Comparison of ENCODE assay signal across 10 mouse cellular contexts in the genomic region with DNA sequence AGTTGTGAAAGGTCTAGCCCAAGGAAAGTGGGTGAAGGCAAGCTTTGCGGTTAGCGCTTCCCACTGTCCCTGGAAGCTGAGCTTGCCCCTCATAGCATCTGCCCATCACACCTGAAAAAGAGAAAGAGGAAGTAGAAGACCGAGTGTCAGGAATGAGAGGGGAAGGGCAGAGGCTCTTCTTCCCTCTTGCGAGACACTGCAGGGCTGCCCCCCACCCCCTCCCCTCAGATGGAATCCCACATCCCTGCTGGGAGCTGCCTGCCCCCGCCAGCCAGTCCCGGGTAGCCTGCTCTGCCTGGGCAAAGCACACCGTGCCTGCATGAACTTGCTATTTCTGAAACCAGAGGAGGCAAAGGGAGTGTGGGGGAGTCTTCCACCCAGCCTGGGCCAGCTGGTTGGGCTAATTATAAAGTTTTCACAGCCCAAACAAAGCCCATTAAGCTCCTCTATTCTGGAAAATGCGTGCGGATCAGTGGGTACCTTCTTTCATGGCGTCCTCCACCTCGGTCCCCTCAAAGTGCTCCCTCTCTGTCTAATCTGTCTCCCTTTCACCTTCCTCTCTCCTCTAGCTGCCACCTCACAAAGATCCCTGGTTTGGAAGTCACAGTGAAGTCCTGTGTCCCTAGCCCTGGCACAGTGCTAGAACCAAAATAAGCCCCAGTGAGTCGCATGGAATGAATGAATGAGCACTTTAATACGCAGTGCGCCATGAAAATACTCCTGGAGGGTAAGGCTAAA. TPM values are rescaled to one million over a fixed set of nuclear protein-coding genes. Genes with fewer than 3 reads are reported as not detected.
DNase-seq lines count a peak whose midpoint lies in the region; ATAC-seq and TF ChIP-seq lines count a peak whose summit lies in the region.
"Had no signal": no experiment of that assay in that cellular context is flagged by ENCODE, and none has a peak within 500 bp of the region (broad histone marks: within the 10 kb centered on the region; RNA-seq: fewer than 3 reads in every experiment).

No protein-coding gene starts in this region.

- DNase-seq in intestine, embryonic 14.5 days (ENCODE audit: low spot score): no peak
- no peak for DNase-seq in cerebellum, adult 18-20 months
- no peak for DNase-seq in lung, postnatal 4 days
- DNase-seq in B cell, adult 2 months: no peak

- H3K27ac ChIP-seq in intestine, embryonic 14.5 days (ENCODE audit: low read depth): no peak overlapping the region
- no peak overlapping the region for H3K27ac ChIP-seq in intestine, postnatal 0 days (ENCODE audit: low read depth, low read length)
- H3K27ac ChIP-seq in forebrain, embryonic 13.5 days: no peak overlapping the region
- peak overlapping the region; percentile 47 for H3K27ac ChIP-seq in limb, embryonic 15.5 days
- H3K27ac ChIP-seq: left cerebral cortex, adult 2 months had no signal

- no peaks in the 10 kb centered on the region for H3K4me1 ChIP-seq in intestine, embryonic 14.5 days (replicated peaks; ENCODE audit: control insufficient read depth, insufficient read depth, low read length)
- no peaks in the 10 kb centered on the region for H3K4me1 ChIP-seq in intestine, postnatal 0 days (replicated peaks; ENCODE audit: control insufficient read depth, insufficient read depth, low read length)
- peaks cover 15% of the 10 kb centered on the region for H3K4me1 ChIP-seq in E14TG2a.4 (replicated peaks; ENCODE audit: low read depth, low read length)
- H3K4me1 ChIP-seq in forebrain, embryonic 13.5 days: peaks cover 8% of the 10 kb centered on the region
- peaks cover 7% of the 10 kb centered on the region; the same call in 1 of the 2 replicates for H3K4me1 ChIP-seq in limb, embryonic 15.5 days

- no peak for ATAC-seq in intestine, embryonic 14.5 days (replicated peaks; ENCODE audit: low FRiP score, low TSS enrichment, low read depth)
- no peak for ATAC-seq in intestine, postnatal 0 days
- no peak for ATAC-seq in forebrain, embryonic 13.5 days
- peak; percentile 58; the same call in 1 of the 2 replicates for ATAC-seq in limb, embryonic 15.5 days (ENCODE audit: insufficient number of reproducible peaks, low FRiP score, low TSS enrichment, low read depth)
- ATAC-seq: Patski had no signal

- TF ChIP-seq CTCF in intestine, postnatal 0 days (IDR thresholded peaks at IDR 0.05; ENCODE audit: low read depth): no peak
- TF ChIP-seq CTCF in E14TG2a.4 (conservative IDR thresholded peaks at IDR 0.05; ENCODE audit: low read length): no peak

- no peak overlapping the region for H3K9ac ChIP-seq in intestine, embryonic 14.5 days (ENCODE audit: low read length)
- no peak overlapping the region for H3K9ac ChIP-seq in intestine, postnatal 0 days (ENCODE audit: low read depth, low read length)
- no peak overlapping the region for H3K9ac ChIP-seq in forebrain, embryonic 13.5 days
- no peak overlapping the region for H3K9ac ChIP-seq in limb, embryonic 15.5 days

- no peaks in the 10 kb centered on the region for H3K36me3 ChIP-seq in intestine, embryonic 14.5 days (ENCODE audit: control insufficient read depth, insufficient read depth, low read length)
- H3K36me3 ChIP-seq in intestine, postnatal 0 days (ENCODE audit: control insufficient read depth, insufficient read depth): no peaks in the 10 kb centered on the region
- H3K36me3 ChIP-seq in E14TG2a.4 (ENCODE audit: insufficient read depth, low read length): no peaks in the 10 kb centered on the region
- no peaks in the 10 kb centered on the region for H3K36me3 ChIP-seq in forebrain, embryonic 13.5 days (ENCODE audit: poor library complexity, severe bottlenecking)
- no peaks in the 10 kb centered on the region for H3K36me3 ChIP-seq in limb, embryonic 15.5 days

- H3K27me3 ChIP-seq in intestine, embryonic 14.5 days (replicated peaks; ENCODE audit: control insufficient read depth, insufficient read depth, low read length): no peaks in the 10 kb centered on the region
- no peaks in the 10 kb centered on the region for H3K27me3 ChIP-seq in intestine, postnatal 0 days (replicated peaks; ENCODE audit: control insufficient read depth, insufficient read depth, low read length)
- peaks cover 20% of the 10 kb centered on the region for H3K27me3 ChIP-seq in E14TG2a.4 (ENCODE audit: insufficient read depth, low read length)
- no peaks in the 10 kb centered on the region for H3K27me3 ChIP-seq in forebrain, embryonic 13.5 days
- no peaks in the 10 kb centered on the region for H3K27me3 ChIP-seq in limb, embryonic 15.5 days

- H3K4me3 ChIP-seq in intestine, embryonic 14.5 days (ENCODE audit: low read depth, low read length): no peak overlapping the region
- H3K4me3 ChIP-seq in intestine, postnatal 0 days (ENCODE audit: low read depth, low read length): no peak overlapping the region
- peak overlapping the region; percentile 52 for H3K4me3 ChIP-seq in E14TG2a.4 (replicated peaks; ENCODE audit: low read length)
- no peak overlapping the region for H3K4me3 ChIP-seq in forebrain, embryonic 13.5 days
- no peak overlapping the region for H3K4me3 ChIP-seq in limb, embryonic 15.5 days
- H3K4me3 ChIP-seq: left cerebral cortex, adult 2 months had no signal

- WGBS in intestine, embryonic 14.5 days: 28% methylated on average over 14 of the region's 14 CpGs
- 35% methylated on average over 14 of the region's 14 CpGs for WGBS in intestine, postnatal 0 days
- 23% methylated on average over 14 of the region's 14 CpGs for WGBS in forebrain, embryonic 13.5 days
- WGBS in limb, embryonic 15.5 days: 29% methylated on average over 14 of the region's 14 CpGs

- H3K4me2 ChIP-seq in intestine, embryonic 14.5 days (ENCODE audit: low read length): 0 out of 2 replicates have a peak overlapping the region, but pooled peaks have one; percentile 4
- no peak overlapping the region for H3K4me2 ChIP-seq in intestine, postnatal 0 days (replicated peaks; ENCODE audit: low read depth)
- H3K4me2 ChIP-seq in forebrain, embryonic 13.5 days: peak overlapping the region; percentile 24
- no peak overlapping the region for H3K4me2 ChIP-seq in limb, embryonic 15.5 days

- no peaks in the 10 kb centered on the region for H3K9me3 ChIP-seq in intestine, embryonic 14.5 days (ENCODE audit: control insufficient read depth, low read length)
- H3K9me3 ChIP-seq in intestine, postnatal 0 days (ENCODE audit: control insufficient read depth): no peaks in the 10 kb centered on the region
- no peaks in the 10 kb centered on the region; the same call in 1 of the 2 replicates for H3K9me3 ChIP-seq in E14TG2a.4 (ENCODE audit: low read length)
- H3K9me3 ChIP-seq in forebrain, embryonic 13.5 days (replicated peaks): no peaks in the 10 kb centered on the region
- no peaks in the 10 kb centered on the region for H3K9me3 ChIP-seq in limb, embryonic 15.5 days

RNA-seq across cellular contexts. Expression of a gene that starts 20.0 kb away (rescaled TPM):
- 0.67 and 1.1 TPM in 2 replicates for polyA plus RNA-seq in intestine, embryonic 14.5 days (2014; fragmentation: Nextera tagmentation; extraction: Ambion mirVana)
- 0.55 and 0.78 TPM in 2 replicates for polyA plus RNA-seq in intestine, postnatal 0 days (2015; fragmentation: Nextera tagmentation; extraction: Ambion mirVana)
- polyA plus RNA-seq in forebrain, embryonic 13.5 days (2015; fragmentation: Nextera tagmentation; extraction: Ambion mirVana): 0.52 and 0.62 TPM in 2 replicates
- polyA plus RNA-seq in limb, embryonic 15.5 days (2015; fragmentation: Nextera tagmentation; extraction: Ambion mirVana): 1.0 and 2.1 TPM in 2 replicates

RNA-seq across cellular contexts. Expression of a gene that starts 34.8 kb away (rescaled TPM):
- 43.5 and 46.2 TPM in 2 replicates for polyA plus RNA-seq in intestine, embryonic 14.5 days (2014; fragmentation: Nextera tagmentation; extraction: Ambion mirVana)
- 33.8 and 36.6 TPM in 2 replicates for polyA plus RNA-seq in intestine, postnatal 0 days (2015; fragmentation: Nextera tagmentation; extraction: Ambion mirVana)
- 44.9 and 46.2 TPM in 2 replicates for polyA plus RNA-seq in forebrain, embryonic 13.5 days (2015; fragmentation: Nextera tagmentation; extraction: Ambion mirVana)
- 20.5 and 26.9 TPM in 2 replicates for polyA plus RNA-seq in limb, embryonic 15.5 days (2015; fragmentation: Nextera tagmentation; extraction: Ambion mirVana)

Comparison
In these comparisons a context has a peak if more than half of its experiments do, and no peak if none do; other contexts are left out.
1. H3K4me2 ChIP-seq: peak in intestine, embryonic 14.5 days (single experiment) and forebrain, embryonic 13.5 days (single experiment); none in intestine, postnatal 0 days (single experiment) and limb, embryonic 15.5 days (single experiment).